Mouse (Mus musculus) heart, postnatal 14 days (tissue): ENCODE results near the gene Cxcr6. TPM values are rescaled to one million over a fixed set of nuclear protein-coding genes. Genes with fewer than 3 reads are reported as not detected.

Experiments
- DNase-seq, 2 experiments: peaks; one replicate each; pipeline ENCODE4 v3.0.0; 2021 to 2022
- intact Hi-C: fragments of 180-260 bp; cut with DNase I; formaldehyde crosslinking; loops from one replicate; pipeline ENCODE4 v1.15.1; 2025
- total RNA-seq, 2 experiments: library from RNA; stranded (reverse); gene quantifications; 2 replicates each; pipeline ENCODE4 v1.2.3; 2021

Cxcr6 gene
- total RNA-seq, 2 experiments from 2014 or later: 0.20 TPM; not detected in 1

DNA sequence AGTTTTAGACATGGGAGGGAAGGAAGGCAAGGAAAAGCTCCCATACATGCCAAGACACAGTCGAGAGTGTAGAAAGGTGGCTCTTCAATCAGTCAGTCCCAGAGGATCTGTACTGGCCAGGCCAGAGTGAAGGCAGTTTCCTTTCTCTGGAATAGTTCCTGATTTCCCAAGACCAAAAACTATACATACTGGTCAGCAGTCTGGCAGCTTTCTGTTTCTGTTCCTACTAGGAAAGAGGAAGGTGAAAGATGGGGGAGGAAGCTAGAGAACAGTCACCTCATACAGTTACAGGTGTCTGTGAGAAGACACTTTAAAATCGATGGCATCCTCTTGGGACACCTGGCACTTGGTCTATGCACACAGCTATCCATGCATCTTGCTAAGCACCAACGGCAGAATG lies 9.2 kb downstream of the Cxcr6 start:
- intact Hi-C loops: no loop called here
- no peak for DNase-seq

DNA sequence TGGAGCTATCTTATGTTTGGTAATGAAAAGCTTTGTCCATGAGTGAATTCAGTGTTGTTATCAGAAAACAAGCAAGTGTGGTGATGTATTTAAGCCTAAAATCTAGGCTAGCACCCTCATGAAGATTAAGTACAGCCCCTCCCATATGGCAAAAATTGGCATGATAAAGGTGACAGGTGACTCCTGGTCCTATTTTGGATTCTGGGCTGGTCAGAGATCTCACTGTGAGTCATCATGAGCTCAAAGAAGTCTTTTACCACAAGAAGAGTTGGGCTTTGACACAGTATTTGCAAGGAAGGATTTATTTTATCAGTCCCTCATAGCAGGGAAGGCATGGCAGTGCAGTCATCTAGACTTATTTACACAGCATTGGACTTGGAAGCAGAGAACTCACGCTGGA lies 9.7 kb downstream of the Cxcr6 start:
- intact Hi-C loops: no loop called here
- no peak for DNase-seq

DNA sequence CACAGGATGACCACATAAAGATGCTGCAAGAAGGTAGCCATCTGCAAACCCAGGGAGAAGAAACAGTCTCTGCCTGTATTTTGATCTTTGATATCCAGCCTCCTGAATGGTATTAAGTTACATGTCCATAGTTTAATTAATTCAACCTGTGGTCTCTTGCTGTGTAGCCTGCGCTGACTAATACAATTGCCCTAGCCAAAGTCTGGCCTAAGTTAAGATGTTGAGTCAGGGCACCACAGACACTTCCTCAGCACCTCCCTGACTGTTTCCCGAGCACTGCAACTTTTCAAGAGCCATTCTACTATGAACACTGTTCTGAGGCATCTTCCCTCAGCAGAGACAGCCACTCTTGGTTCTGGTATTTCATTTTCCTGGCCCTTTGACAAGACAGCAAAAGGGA lies 12.3 kb downstream of the Cxcr6 start:
- intact Hi-C loops: no loop called here
- no peak for DNase-seq

GRCm38 (mm10) chr9:123826631-123827030 lies 20.4 kb downstream of the Cxcr6 start:
- intact Hi-C loops: no loop called here
- DNase-seq: no peak

GRCm38 (mm10) chr9:123828916-123829315 lies 22.6 kb downstream of the Cxcr6 start:
- DNase-seq: no peak
- intact Hi-C loops: no loop called here

- intact Hi-C loops: no loop called here
Observed at GRCm38 (mm10) chr9:123835851-123836250, 29.6 kb downstream of the Cxcr6 start.

DNA sequence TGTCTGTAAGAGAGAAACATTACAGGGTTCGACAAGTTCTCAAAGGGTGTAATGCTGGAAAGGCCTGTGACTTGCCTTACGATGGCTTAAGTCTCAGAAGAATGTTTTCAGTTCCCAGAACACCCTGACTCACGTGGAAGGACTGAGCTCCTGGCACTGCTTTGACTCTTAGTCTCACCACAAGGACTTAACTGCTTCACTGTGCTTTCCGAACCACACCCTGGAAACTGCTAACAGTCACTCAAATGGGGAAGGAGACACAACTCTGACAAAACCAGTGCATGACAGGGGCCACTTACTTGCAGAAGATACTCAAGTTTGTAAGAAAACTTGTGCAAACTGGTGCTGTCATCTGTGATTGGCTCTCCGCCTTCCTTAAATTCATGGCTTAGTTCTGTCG lies 34.0 kb downstream of the Cxcr6 start:
- intact Hi-C loops: no loop called here
- DNase-seq: no peak

More at GRCm38 (mm10) chr9:123835851-123836250, 29.6 kb downstream of the Cxcr6 start:
- DNase-seq: no peak

DNA sequence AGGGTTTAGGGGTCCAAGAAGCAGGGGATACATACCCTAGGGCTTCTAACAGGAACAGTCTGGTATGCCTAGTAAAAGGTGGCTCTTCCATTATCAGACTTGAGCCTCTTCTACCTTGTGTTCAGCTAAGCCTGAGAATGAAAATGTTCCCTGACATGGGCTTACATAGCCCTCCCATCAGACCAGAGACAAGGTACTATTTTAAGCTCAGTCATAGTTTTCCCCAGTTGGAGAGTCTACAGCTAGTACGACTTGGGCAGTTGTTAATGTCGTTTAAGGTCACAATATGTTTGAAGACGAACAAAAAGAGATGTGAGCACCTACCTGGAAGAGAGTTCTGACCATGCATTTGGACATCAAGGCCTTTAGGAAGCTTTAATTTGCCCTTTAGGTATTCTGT lies 38.2 kb downstream of the Cxcr6 start:
- intact Hi-C loops: no loop called here
- DNase-seq: no peak

- peak; percentile 29 to 47 for DNase-seq
Observed at GRCm38 (mm10) chr9:123845120-123845519, 38.8 kb downstream of the Cxcr6 start.

GRCm38 (mm10) chr9:123846490-123846889 lies 40.2 kb downstream of the Cxcr6 start:
- no peak for DNase-seq
- intact Hi-C loops: loop anchor here (5.0 kb wide), 1 partner anchor 129 kb away; the partner anchor contains the start of gene Lztfl1

More at GRCm38 (mm10) chr9:123845120-123845519, 38.8 kb downstream of the Cxcr6 start:
- intact Hi-C loops: loop anchor here (5.0 kb wide), 1 partner anchor 128 kb away; the partner anchor contains the start of gene Lztfl1

GRCm38 (mm10) chr9:123849976-123850695 lies 43.9 kb downstream of the Cxcr6 start:
- intact Hi-C loops: loop anchor here (5.0 kb wide), 1 partner anchor 133 kb away; the partner anchor contains the start of gene Lztfl1
- DNase-seq: peak; percentile 18 to 26

GRCm38 (mm10) chr9:123850705-123851061 lies 44.4 kb downstream of the Cxcr6 start:
- intact Hi-C loops: no loop called here
- peak; percentile 39 to 55 for DNase-seq

DNA sequence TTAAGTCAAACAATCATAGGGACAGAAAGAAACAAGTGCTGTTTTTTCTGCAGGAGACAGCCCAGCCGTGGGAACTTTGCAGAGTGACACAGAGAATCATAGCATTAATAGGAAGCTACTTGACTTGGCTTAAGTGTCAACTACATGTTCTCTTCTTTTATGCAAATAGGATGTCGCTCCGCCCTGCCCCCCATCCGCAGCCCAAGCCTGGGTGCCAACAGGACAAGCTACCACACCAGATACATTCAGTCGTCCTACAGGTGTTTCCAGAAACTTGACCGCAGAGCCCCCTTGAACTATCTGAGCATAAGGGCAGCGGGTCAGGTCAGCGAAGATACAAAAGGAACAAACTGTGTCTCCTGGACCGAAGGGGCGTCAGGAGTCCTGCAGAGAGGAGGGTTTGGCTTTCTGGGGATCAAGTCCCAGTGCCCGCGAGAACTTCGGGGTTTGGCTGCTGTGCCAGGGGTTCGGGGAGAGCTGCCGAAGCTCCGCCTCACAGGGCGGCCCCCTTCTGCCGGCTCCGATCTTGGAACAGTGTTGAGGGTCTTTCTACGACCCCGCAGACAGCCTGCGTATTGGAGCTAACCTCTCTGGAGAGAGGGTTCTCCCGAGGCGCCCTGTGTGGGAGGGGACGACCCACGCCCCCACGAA lies 44.9 kb downstream of the Cxcr6 start:
- intact Hi-C loops: no loop called here

GRCm38 (mm10) chr9:123851713-123852448 lies 45.6 kb downstream of the Cxcr6 start, which contains the start of gene Fyco1:
Gene Fyco1, minus strand, starts transcription at chr9:123851899.
- DNase-seq: peak; percentile 91 to 92
- intact Hi-C loops: no loop called here

More for the DNA sequence above, 44.9 kb downstream of the Cxcr6 start:
- peak; percentile 61 to 71 for DNase-seq

DNA sequence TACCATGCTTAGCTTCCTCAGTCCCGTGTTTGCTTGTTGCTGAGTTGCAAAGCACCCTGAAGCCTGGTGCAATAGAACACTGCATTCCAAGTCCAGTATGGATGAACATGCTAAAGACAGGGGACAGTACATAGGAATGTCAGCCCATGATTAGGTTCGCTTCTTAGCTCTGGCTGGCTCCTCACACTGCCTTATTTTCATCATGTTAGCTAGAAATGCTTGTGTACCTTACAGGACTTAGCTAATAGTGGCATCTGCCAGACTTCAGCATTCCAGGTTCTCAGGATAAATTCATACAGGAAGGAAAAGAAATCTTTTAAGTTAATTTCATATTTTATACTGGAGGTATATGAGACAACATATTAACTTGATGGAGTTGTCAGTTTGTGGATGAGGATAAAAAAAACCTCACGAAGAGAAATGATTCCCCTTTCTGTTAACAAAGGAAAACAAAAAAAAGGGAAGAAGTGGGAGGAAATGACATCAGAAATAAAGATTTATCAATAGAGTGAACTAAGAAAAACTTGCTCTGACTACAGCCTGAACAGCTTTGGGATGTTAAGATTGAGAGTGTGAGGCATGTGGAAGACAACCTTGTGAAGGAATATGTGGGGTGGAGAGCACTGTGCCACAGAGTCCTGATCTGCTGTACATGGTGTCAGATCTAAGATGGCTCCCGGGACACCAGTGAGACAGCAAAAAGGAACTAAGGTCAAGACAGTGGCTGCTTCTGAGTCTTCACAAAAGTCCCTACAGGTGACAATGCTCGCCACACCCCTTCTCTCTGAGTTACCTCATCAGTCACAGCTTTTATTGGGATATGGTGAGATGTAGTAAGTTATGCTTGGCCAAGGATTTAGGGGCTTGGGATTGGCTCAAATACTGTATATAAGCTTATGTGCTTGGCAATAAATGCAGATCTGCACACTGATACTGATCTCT lies 46.4 kb downstream of the Cxcr6 start:
- intact Hi-C loops: no loop called here

GRCm38 (mm10) chr9:123856836-123857235 lies 50.6 kb downstream of the Cxcr6 start:
- intact Hi-C loops: no loop called here
- no peak for DNase-seq

More for the DNA sequence above, 46.4 kb downstream of the Cxcr6 start:
- DNase-seq: no peak
